Mouse (Mus musculus): ENCODE data around the gene L3mbtl4. TPM values are rescaled to one million over a fixed set of nuclear protein-coding genes. Genes with fewer than 3 reads are reported as not detected.

L3mbtl4 gene
- total RNA-seq (2021), result 1 to 10 TPM; 8.5 to 9.2 TPM

GRCm38 (mm10) chr17:68273527-68273926 is at the start of gene L3mbtl4:
Gene L3mbtl4 (plus strand): TSS chr17:68273797.
- DNase-seq (ENCODE audit: extremely low spot score in 1 of 2, low spot score in 2 of 2), result peak; percentile 9 to 49
- intact Hi-C loops (cut with DNase I), result no loop called here

GRCm38 (mm10) chr17:68230484-68230883 is 43.1 kb upstream of the L3mbtl4 start:
- peak in 1 of 2 experiments; percentile 3 for DNase-seq (ENCODE audit: extremely low spot score in 1 of 2, low spot score in 2 of 2)
- intact Hi-C loops (cut with DNase I), result no loop called here

- DNase-seq (ENCODE audit: extremely low spot score in 1 of 2, low spot score in 2 of 2), result no peak
- intact Hi-C loops (cut with DNase I), result no loop called here
These were observed 38.2 kb upstream of the L3mbtl4 start for GRCm38 (mm10) chr17:68235380-68235779.

- intact Hi-C loops (cut with DNase I), result no loop called here
- DNase-seq (ENCODE audit: extremely low spot score in 1 of 2, low spot score in 2 of 2), result no peak
These were observed 36.6 kb upstream of the L3mbtl4 start for GRCm38 (mm10) chr17:68236992-68237391.

- intact Hi-C loops (cut with DNase I), result no loop called here
- DNase-seq (ENCODE audit: extremely low spot score in 1 of 2, low spot score in 2 of 2), result no peak
These were observed 33.4 kb upstream of the L3mbtl4 start for GRCm38 (mm10) chr17:68240171-68240570.

- DNase-seq (ENCODE audit: extremely low spot score in 1 of 2, low spot score in 2 of 2), result no peak
- intact Hi-C loops (cut with DNase I), result no loop called here
These were observed 8.6 kb upstream of the L3mbtl4 start for GRCm38 (mm10) chr17:68264835-68265557.

GRCm38 (mm10) chr17:68273954-68274353 is 357 bp downstream of the L3mbtl4 start:
- intact Hi-C loops (cut with DNase I), result no loop called here
- no peak for DNase-seq (ENCODE audit: extremely low spot score in 1 of 2, low spot score in 2 of 2)

GRCm38 (mm10) chr17:68275138-68275537 is 1.5 kb downstream of the L3mbtl4 start:
- no peak for DNase-seq (ENCODE audit: extremely low spot score in 1 of 2, low spot score in 2 of 2)
- intact Hi-C loops (cut with DNase I), result no loop called here

- no peak for DNase-seq (ENCODE audit: extremely low spot score in 1 of 2, low spot score in 2 of 2)
- intact Hi-C loops (cut with DNase I), result loop anchor here (10.0 kb wide), 1 partner anchor 564 kb away; no protein-coding TSS in a partner anchor
These were observed 7.3 kb downstream of the L3mbtl4 start for GRCm38 (mm10) chr17:68280915-68281314.

- peak in 1 of 2 experiments; percentile 16 for DNase-seq (ENCODE audit: extremely low spot score in 1 of 2, low spot score in 2 of 2)
- intact Hi-C loops (cut with DNase I), result loop anchor here (10.0 kb wide), 1 partner anchor 560 kb away; no protein-coding TSS in a partner anchor
These were observed 11.7 kb downstream of the L3mbtl4 start for GRCm38 (mm10) chr17:68285119-68285782.

- no peak for DNase-seq (ENCODE audit: extremely low spot score in 1 of 2, low spot score in 2 of 2)
- intact Hi-C loops (cut with DNase I), result loop anchor here (10.0 kb wide), 1 partner anchor 557 kb away; no protein-coding TSS in a partner anchor
These were observed 14.5 kb downstream of the L3mbtl4 start for GRCm38 (mm10) chr17:68288094-68288493.

GRCm38 (mm10) chr17:68288699-68289098 is 15.1 kb downstream of the L3mbtl4 start:
- no peak for DNase-seq (ENCODE audit: extremely low spot score in 1 of 2, low spot score in 2 of 2)
- intact Hi-C loops (cut with DNase I), result loop anchor here (10.0 kb wide), 1 partner anchor 556 kb away; no protein-coding TSS in a partner anchor

- intact Hi-C loops (cut with DNase I), result no loop called here
- no peak for DNase-seq (ENCODE audit: extremely low spot score in 1 of 2, low spot score in 2 of 2)
These were observed 18.2 kb downstream of the L3mbtl4 start for GRCm38 (mm10) chr17:68291713-68292364.

GRCm38 (mm10) chr17:68308381-68308780 is 34.8 kb downstream of the L3mbtl4 start:
- intact Hi-C loops (cut with DNase I), result no loop called here
- no peak for DNase-seq (ENCODE audit: extremely low spot score in 1 of 2, low spot score in 2 of 2)

GRCm38 (mm10) chr17:68312286-68312927 is 38.8 kb downstream of the L3mbtl4 start:
- DNase-seq (ENCODE audit: extremely low spot score in 1 of 2, low spot score in 2 of 2), result no peak

GRCm38 (mm10) chr17:68320940-68321339 is 47.3 kb downstream of the L3mbtl4 start:
- intact Hi-C loops (cut with DNase I), result no loop called here

More at GRCm38 (mm10) chr17:68312286-68312927, 38.8 kb downstream of the L3mbtl4 start:
- intact Hi-C loops (cut with DNase I), result no loop called here

GRCm38 (mm10) chr17:68322607-68323006 is 49.0 kb downstream of the L3mbtl4 start:
- DNase-seq (ENCODE audit: extremely low spot score in 1 of 2, low spot score in 2 of 2), result no peak
- intact Hi-C loops (cut with DNase I), result no loop called here

More at GRCm38 (mm10) chr17:68320940-68321339, 47.3 kb downstream of the L3mbtl4 start:
- DNase-seq (ENCODE audit: extremely low spot score in 1 of 2, low spot score in 2 of 2), result no peak

- no peak for DNase-seq (ENCODE audit: extremely low spot score in 1 of 2, low spot score in 2 of 2)
- intact Hi-C loops (cut with DNase I), result no loop called here
These were observed 58.6 kb downstream of the L3mbtl4 start for GRCm38 (mm10) chr17:68332225-68332624.

- intact Hi-C loops (cut with DNase I), result no loop called here
- no peak for DNase-seq (ENCODE audit: extremely low spot score in 1 of 2, low spot score in 2 of 2)
These were observed 59.8 kb downstream of the L3mbtl4 start for GRCm38 (mm10) chr17:68333382-68333781.

Measured in left cerebral cortex, postnatal 10 days (tissue).